Mouse (Mus musculus) forebrain, embryonic 13.5 days (tissue): ENCODE measurements at regions not wholly inside any gene's neighbourhood (a gene's known extent, or its start where the extent isn't known, plus 50 kb on each side); places are given as distances from the start of the nearest gene placed in this dataset.

Source experiments
- ATAC-seq: fragments of 200-750 bp; cut with Nextera tagmentation; 2 replicates; pipeline ENCODE4 v1.8.0; 2017
- H3K27ac ChIP-seq: fragments of 300-500 bp; sonication (generic); 2 replicates; pipeline ENCODE4 v1.5.1; 2015; ENCODE audit warnings: inconsistent platforms, mild to moderate bottlenecking, moderate library complexity
- H3K27me3 ChIP-seq: fragments of 300-500 bp; sonication (generic); 2 replicates; pipeline ENCODE4 v1.6.1; 2015; ENCODE audit warnings: mild to moderate bottlenecking, inconsistent platforms
- H3K36me3 ChIP-seq: fragments of 300-500 bp; sonication (generic); 2 replicates; pipeline ENCODE4 v1.6.1; 2015; ENCODE audit warnings: mild to moderate bottlenecking, inconsistent platforms; ENCODE audit not compliant: poor library complexity, severe bottlenecking
- H3K4me1 ChIP-seq: fragments of 300-500 bp; sonication (generic); 2 replicates; pipeline ENCODE4 v1.6.1; 2015; ENCODE audit warnings: inconsistent platforms
- H3K4me2 ChIP-seq: fragments of 300-500 bp; sonication (generic); 2 replicates; pipeline ENCODE4 v1.6.1; 2015; ENCODE audit warnings: inconsistent platforms, mild to moderate bottlenecking, moderate library complexity
- H3K4me3 ChIP-seq: fragments of 300-500 bp; sonication (generic); 2 replicates; pipeline ENCODE4 v1.5.1; 2015; ENCODE audit warnings: mild to moderate bottlenecking, inconsistent platforms
- H3K9ac ChIP-seq: fragments of 300-500 bp; sonication (generic); 2 replicates; pipeline ENCODE4 v1.6.1; 2015; ENCODE audit warnings: mild to moderate bottlenecking, inconsistent platforms
- H3K9me3 ChIP-seq: fragments of 300-500 bp; sonication (generic); replicated peaks from 2 replicates; pipeline ENCODE4 v1.6.1; 2016; ENCODE audit warnings: inconsistent platforms
- WGBS: fragments of 180-500 bp; shearing (Covaris S2); methylation state at CpG from one replicate; pipeline ENCODE4 v1.1.7; 2015; 5-methylcytosine and 5-hydroxymethylcytosine counted together

- H3K27ac ChIP-seq, result no peak overlapping the region
- no peaks in the 10 kb centered on the region for H3K9me3 ChIP-seq
- no peak overlapping the region for H3K9ac ChIP-seq
- peaks cover 9% of the 10 kb centered on the region; the same call in 1 of the 2 replicates for H3K4me1 ChIP-seq
- no peaks in the 10 kb centered on the region for H3K27me3 ChIP-seq
- 68% methylated on average over 18 of the region's 18 CpGs for WGBS
- no peaks in the 10 kb centered on the region for H3K36me3 ChIP-seq
- no peak overlapping the region for H3K4me2 ChIP-seq
- H3K4me3 ChIP-seq, result no peak overlapping the region
- no peak for ATAC-seq
These were observed 260.2 kb upstream of the Zfp64 start for GRCm38 (mm10) chr2:169215546-169216043.

- ATAC-seq, result no peak
- WGBS, result 95% methylated on average over 1 of the region's 1 CpGs
These were observed 259.0 kb upstream of the Zfp64 start for GRCm38 (mm10) chr2:169214396-169214795.

GRCm38 (mm10) chr2:169213314-169213713 is 257.9 kb upstream of the Zfp64 start:
- Histone ChIP-seq H3K4me2 (no peak overlapping the region), H3K4me1 (peaks cover 9% of the 10 kb centered on the region; the same call in 1 of the 2 replicates), H3K27ac (no peak overlapping the region), H3K27me3 (no peaks in the 10 kb centered on the region), H3K9me3 (no peaks in the 10 kb centered on the region; the same call in 1 of the 2 replicates), H3K9ac (no peak overlapping the region), H3K4me3 (no peak overlapping the region), H3K36me3 (no peaks in the 10 kb centered on the region)
- 61% methylated on average over 10 of the region's 10 CpGs for WGBS
- ATAC-seq, result no peak

More at GRCm38 (mm10) chr2:169214396-169214795, 259.0 kb upstream of the Zfp64 start:
- H3K27ac ChIP-seq, result no peak overlapping the region
- H3K27me3 ChIP-seq, result no peaks in the 10 kb centered on the region
- no peaks in the 10 kb centered on the region for H3K9me3 ChIP-seq
- H3K4me1 ChIP-seq, result peaks cover 9% of the 10 kb centered on the region; the same call in 1 of the 2 replicates
- no peak overlapping the region for H3K4me3 ChIP-seq
- H3K4me2 ChIP-seq, result no peak overlapping the region
- no peak overlapping the region for H3K9ac ChIP-seq
- no peaks in the 10 kb centered on the region for H3K36me3 ChIP-seq

- no peak overlapping the region for H3K4me2 ChIP-seq
- peaks cover 9% of the 10 kb centered on the region; the same call in 1 of the 2 replicates for H3K4me1 ChIP-seq
- no peak overlapping the region for H3K4me3 ChIP-seq
- WGBS, result 11% methylated on average over 3 of the region's 3 CpGs
- no peak overlapping the region for H3K9ac ChIP-seq
- H3K9me3 ChIP-seq, result no peaks in the 10 kb centered on the region; the same call in 1 of the 2 replicates
- no peaks in the 10 kb centered on the region for H3K27me3 ChIP-seq
- no peak overlapping the region for H3K27ac ChIP-seq
- no peak for ATAC-seq
- no peaks in the 10 kb centered on the region for H3K36me3 ChIP-seq
These were observed 257.4 kb upstream of the Zfp64 start for GRCm38 (mm10) chr2:169212676-169213257.

- H3K27me3 ChIP-seq, result no peaks in the 10 kb centered on the region
- no peaks in the 10 kb centered on the region for H3K36me3 ChIP-seq
- 80% methylated on average over 19 of the region's 19 CpGs for WGBS
- H3K9ac ChIP-seq, result no peak overlapping the region
- H3K4me3 ChIP-seq, result no peak overlapping the region
- no peaks in the 10 kb centered on the region; the same call in 1 of the 2 replicates for H3K9me3 ChIP-seq
- H3K27ac ChIP-seq, result no peak overlapping the region
- H3K4me2 ChIP-seq, result no peak overlapping the region
- no peak for ATAC-seq
- no peaks in the 10 kb centered on the region for H3K4me1 ChIP-seq
These were observed 248.9 kb upstream of the Zfp64 start for GRCm38 (mm10) chr2:169204254-169204752.

GRCm38 (mm10) chr2:169191974-169192373 is 236.6 kb upstream of the Zfp64 start:
- no peaks in the 10 kb centered on the region for H3K36me3 ChIP-seq
- H3K27me3 ChIP-seq, result no peaks in the 10 kb centered on the region
- H3K4me3 ChIP-seq, result no peak overlapping the region
- H3K9me3 ChIP-seq, result no peaks in the 10 kb centered on the region
- ATAC-seq, result no peak
- no peak overlapping the region for H3K9ac ChIP-seq
- WGBS, result 87% methylated on average over 7 of the region's 7 CpGs
- H3K4me2 ChIP-seq, result no peak overlapping the region
- H3K27ac ChIP-seq, result no peak overlapping the region
- peaks cover 3% of the 10 kb centered on the region; the same call in 1 of the 2 replicates for H3K4me1 ChIP-seq

GRCm38 (mm10) chr2:169191465-169191864 is 236.1 kb upstream of the Zfp64 start:
- H3K4me1 ChIP-seq, result peaks cover 3% of the 10 kb centered on the region; the same call in 1 of the 2 replicates
- no peaks in the 10 kb centered on the region for H3K36me3 ChIP-seq
- no peaks in the 10 kb centered on the region for H3K9me3 ChIP-seq
- no peak overlapping the region for H3K4me2 ChIP-seq
- no peak overlapping the region for H3K4me3 ChIP-seq
- no peak for ATAC-seq
- WGBS, result 51% methylated on average over 10 of the region's 10 CpGs
- no peak overlapping the region for H3K27ac ChIP-seq
- no peaks in the 10 kb centered on the region for H3K27me3 ChIP-seq
- no peak overlapping the region for H3K9ac ChIP-seq

GRCm38 (mm10) chr2:169177565-169177964 is 222.2 kb upstream of the Zfp64 start:
- no peak overlapping the region for H3K4me3 ChIP-seq

GRCm38 (mm10) chr2:169168795-169169194 is 213.4 kb upstream of the Zfp64 start:
- ATAC-seq, result no peak
- Histone ChIP-seq H3K36me3 (no peaks in the 10 kb centered on the region), H3K27ac (no peak overlapping the region), H3K27me3 (no peaks in the 10 kb centered on the region), H3K4me3 (no peak overlapping the region), H3K4me1 (no peaks in the 10 kb centered on the region), H3K9me3 (no peaks in the 10 kb centered on the region), H3K9ac (no peak overlapping the region), H3K4me2 (no peak overlapping the region)
- 85% methylated on average over 5 of the region's 5 CpGs for whole genome bisulfite sequencing

More at GRCm38 (mm10) chr2:169177565-169177964, 222.2 kb upstream of the Zfp64 start:
- Histone ChIP-seq H3K9me3 (no peaks in the 10 kb centered on the region), H3K27me3 (peaks cover 5% of the 10 kb centered on the region; the same call in 1 of the 2 replicates), H3K4me1 (no peaks in the 10 kb centered on the region), H3K9ac (no peak overlapping the region), H3K27ac (no peak overlapping the region), H3K36me3 (no peaks in the 10 kb centered on the region), H3K4me2 (no peak overlapping the region)
- no peak for ATAC-seq
- 82% methylated on average over 3 of the region's 3 CpGs for WGBS

- H3K4me1 ChIP-seq, result no peaks in the 10 kb centered on the region
- no peak overlapping the region for H3K4me3 ChIP-seq
- no peak overlapping the region for H3K27ac ChIP-seq
- no peaks in the 10 kb centered on the region for H3K36me3 ChIP-seq
- H3K9ac ChIP-seq, result no peak overlapping the region
- WGBS, result 75% methylated on average over 6 of the region's 6 CpGs
- no peaks in the 10 kb centered on the region for H3K9me3 ChIP-seq
- H3K27me3 ChIP-seq, result no peaks in the 10 kb centered on the region
- no peak for ATAC-seq
- H3K4me2 ChIP-seq, result no peak overlapping the region
These were observed 213.0 kb upstream of the Zfp64 start for GRCm38 (mm10) chr2:169168376-169168775.

GRCm38 (mm10) chr2:169161651-169162050 is 206.3 kb upstream of the Zfp64 start:
- Histone ChIP-seq H3K36me3 (no peaks in the 10 kb centered on the region), H3K4me1 (peaks cover 2% of the 10 kb centered on the region; the same call in 1 of the 2 replicates), H3K4me3 (no peak overlapping the region), H3K9me3 (no peaks in the 10 kb centered on the region), H3K9ac (no peak overlapping the region), H3K27me3 (no peaks in the 10 kb centered on the region), H3K27ac (no peak overlapping the region), H3K4me2 (no peak overlapping the region)
- ATAC-seq, result no peak
- WGBS, result 72% methylated on average over 8 of the region's 8 CpGs

- Histone ChIP-seq H3K4me3 (no peak overlapping the region), H3K27ac (no peak overlapping the region), H3K9ac (no peak overlapping the region), H3K36me3 (no peaks in the 10 kb centered on the region), H3K4me2 (no peak overlapping the region), H3K27me3 (no peaks in the 10 kb centered on the region), H3K9me3 (no peaks in the 10 kb centered on the region), H3K4me1 (peaks cover 2% of the 10 kb centered on the region; the same call in 1 of the 2 replicates)
- 29% methylated on average over 11 of the region's 11 CpGs for WGBS
- no peak for ATAC-seq
These were observed 203.4 kb upstream of the Zfp64 start for GRCm38 (mm10) chr2:169158760-169159159.
